Mouse (Mus musculus) limb, embryonic 10.5 days (tissue): ENCODE results near the gene Ctf1. TPM values are rescaled to one million over a fixed set of nuclear protein-coding genes. Genes with fewer than 3 reads are reported as not detected.
A peak's percentile ranks its signal among the peaks of the same experiment; 100 is the strongest.
"Not testable (repeated sequence)": the region's sequence is repeated elsewhere in the genome, so short reads cannot be mapped to it uniquely, and the experiment has no call there.

ENCODE experiments used
- DNase-seq: peaks from one replicate; pipeline ENCODE4 v3.0.0-alpha.2; 2017; ENCODE audit warnings: low spot score
- H3K27ac ChIP-seq: fragments of 300-500 bp; sonication (generic); 2 replicates; pipeline ENCODE4 v1.5.1; 2016; ENCODE audit warnings: mild to moderate bottlenecking
- H3K27me3 ChIP-seq: fragments of 300-500 bp; sonication (generic); 2 replicates; pipeline ENCODE4 v1.6.1; 2016; ENCODE audit warnings: low read depth, mild to moderate bottlenecking; ENCODE audit not compliant: poor library complexity, severe bottlenecking
- H3K36me3 ChIP-seq: fragments of 300-500 bp; sonication (generic); 2 replicates; pipeline ENCODE4 v1.6.1; 2016; ENCODE audit warnings: mild to moderate bottlenecking, moderate library complexity
- H3K4me1 ChIP-seq: fragments of 300-500 bp; sonication (generic); 2 replicates; pipeline ENCODE4 v1.6.1; 2016
- H3K4me3 ChIP-seq: fragments of 300-500 bp; sonication (generic); 2 replicates; pipeline ENCODE4 v1.5.1; 2016; ENCODE audit warnings: mild to moderate bottlenecking, moderate library complexity
- H3K9me3 ChIP-seq: fragments of 300-500 bp; sonication (generic); replicated peaks from 2 replicates; pipeline ENCODE4 v1.6.1; 2016; ENCODE audit warnings: mild to moderate bottlenecking
- WGBS: fragments of 180-500 bp; shearing (Covaris S2); methylation state at CpG from one replicate; pipeline ENCODE4 v1.1.7; 2016; 5-methylcytosine and 5-hydroxymethylcytosine counted together
- polyA plus RNA-seq: library from polyadenylated mRNA; unstranded; fragments of >200 nt; fragmentation: Nextera tagmentation; extraction: Ambion mirVana; gene quantifications from 2 replicates; pipeline ENCODE4 v1.2.1, GENCODE M21; 2016

The Ctf1 gene
- polyA plus RNA-seq, 1 experiment from 2014 or later = 14.2 TPM

- H3K27me3 ChIP-seq = no peaks in the 10 kb centered on the region
- 47% methylated on average over 2 of the region's 2 CpGs for WGBS
These were observed 13.0 kb downstream of the Ctf1 start for GRCm38 (mm10) chr7:127725490-127725889.

GRCm38 (mm10) chr7:127725924-127726323 is 13.4 kb downstream of the Ctf1 start:
- no peak overlapping the region for H3K4me3 ChIP-seq
- no peaks in the 10 kb centered on the region for H3K9me3 ChIP-seq
- H3K27ac ChIP-seq = no peak overlapping the region
- DNase-seq = no peak
- H3K4me1 ChIP-seq = no peaks in the 10 kb centered on the region
- no peaks in the 10 kb centered on the region for H3K36me3 ChIP-seq
- 63% methylated on average over 6 of the region's 6 CpGs for WGBS
- H3K27me3 ChIP-seq = no peaks in the 10 kb centered on the region

More at GRCm38 (mm10) chr7:127725490-127725889, 13.0 kb downstream of the Ctf1 start:
- no peaks in the 10 kb centered on the region for H3K4me1 ChIP-seq
- no peak overlapping the region for H3K4me3 ChIP-seq
- H3K36me3 ChIP-seq = no peaks in the 10 kb centered on the region
- H3K9me3 ChIP-seq = no peaks in the 10 kb centered on the region
- H3K27ac ChIP-seq = no peak overlapping the region
- no peak for DNase-seq

DNA sequence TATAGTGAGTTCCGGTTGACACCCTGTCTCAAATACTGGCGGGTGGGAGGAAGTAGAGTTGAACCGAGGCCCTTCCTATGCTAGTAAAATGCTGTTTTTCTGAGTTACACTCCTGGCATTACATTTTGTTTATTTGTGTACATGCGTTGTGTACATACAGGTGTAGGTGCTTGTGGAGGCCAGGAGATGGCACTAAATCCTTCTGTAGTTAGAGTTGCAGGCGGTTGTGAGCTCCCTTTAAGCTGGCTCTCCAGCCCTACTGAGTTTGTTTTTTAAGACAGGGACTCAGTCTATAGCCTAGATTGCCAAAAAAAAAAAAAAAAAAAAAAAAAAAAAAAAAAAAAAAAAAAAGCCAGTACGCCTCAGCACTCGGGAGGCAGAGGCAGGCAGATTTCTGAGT is 15.4 kb downstream of the Ctf1 start:
- no peaks in the 10 kb centered on the region for H3K36me3 ChIP-seq
- H3K4me3 ChIP-seq = no peak overlapping the region
- 83% methylated on average over 7 of the region's 7 CpGs for WGBS
- no peaks in the 10 kb centered on the region for H3K9me3 ChIP-seq
- H3K27ac ChIP-seq = no peak overlapping the region
- DNase-seq = no peak
- no peaks in the 10 kb centered on the region for H3K4me1 ChIP-seq
- no peaks in the 10 kb centered on the region for H3K27me3 ChIP-seq

DNA sequence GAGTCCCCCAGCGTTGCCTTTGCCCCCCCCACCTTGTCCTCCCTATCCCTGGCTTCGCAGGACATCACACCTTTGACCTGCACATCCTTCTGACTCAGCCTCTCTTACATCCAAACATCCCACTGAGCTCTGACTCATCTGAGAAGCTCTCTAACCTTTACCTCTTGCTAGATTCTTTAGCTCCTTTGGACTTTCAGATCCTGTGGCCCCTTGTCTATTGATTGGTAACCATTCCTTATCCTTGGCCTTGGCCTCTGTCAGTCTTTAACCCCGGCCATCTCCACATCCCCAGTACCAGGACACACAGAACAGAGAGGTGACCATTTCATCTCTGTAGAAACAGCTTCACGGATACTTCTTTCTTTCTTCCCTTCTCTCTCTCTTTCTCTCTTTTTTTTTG is 17.6 kb downstream of the Ctf1 start:
- Histone ChIP-seq H3K27me3 (no peaks in the 10 kb centered on the region), H3K27ac (no peak overlapping the region), H3K4me3 (no peak overlapping the region), H3K36me3 (no peaks in the 10 kb centered on the region), H3K4me1 (no peaks in the 10 kb centered on the region), H3K9me3 (no peaks in the 10 kb centered on the region)
- DNase-seq = no peak
- 84% methylated on average over 4 of the region's 4 CpGs for WGBS

- DNase-seq, H3K9me3 ChIP-seq, H3K27me3 ChIP-seq, H3K4me3 ChIP-seq, H3K36me3 ChIP-seq, H3K4me1 ChIP-seq, H3K27ac ChIP-seq: not testable (repeated sequence)
- 100% methylated on average over 1 of the region's 5 CpGs for WGBS
These were observed 19.5 kb downstream of the Ctf1 start, which contains the start of gene Ctf2 for GRCm38 (mm10) chr7:127732066-127732465. Gene Ctf2, minus strand, starts transcription at chr7:127732166.

DNA sequence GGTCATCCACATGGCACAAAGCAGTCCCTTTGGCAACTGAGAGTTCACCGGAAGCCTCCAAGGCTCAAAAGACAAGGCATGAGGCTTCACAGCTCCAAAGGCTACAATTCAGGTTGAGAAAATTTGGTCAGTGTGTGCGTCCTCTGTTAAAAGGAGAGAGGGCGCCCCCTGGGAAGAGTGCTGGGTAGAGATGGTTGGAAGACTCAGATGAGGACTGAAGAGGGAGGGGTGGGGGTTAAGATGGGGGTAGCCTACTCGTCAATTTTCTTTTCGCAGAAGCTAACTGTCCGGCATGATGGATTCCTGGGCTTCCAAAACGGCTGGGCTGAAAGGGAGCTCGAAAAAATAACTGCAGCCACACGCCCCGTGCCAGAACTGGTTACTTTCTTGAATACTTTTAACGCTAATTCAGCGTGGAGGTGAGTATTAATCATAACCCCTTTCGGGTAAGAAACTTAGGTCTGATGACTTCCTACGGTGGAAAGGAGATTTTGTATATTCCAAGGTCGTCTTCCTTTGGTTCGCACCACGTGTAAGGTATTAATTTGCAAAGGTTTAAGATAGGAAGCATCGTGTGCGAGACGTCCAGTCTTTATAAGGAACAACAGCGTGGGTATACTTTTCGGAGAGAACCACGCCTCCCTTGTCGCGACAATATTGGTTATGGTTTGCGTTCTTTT is 32.0 kb downstream of the Ctf1 start, which contains the start of gene Fbxl19:
Gene Fbxl19, plus strand, starts transcription at position 178 of the 680 bp plus-strand sequence.
- Histone ChIP-seq H3K36me3 (peaks cover 23% of the 10 kb centered on the region), H3K27me3 (no peaks in the 10 kb centered on the region), H3K27ac (peak within 1 kb of the TSS; percentile 97), H3K4me3 (peak within 1 kb of the TSS; percentile 95), H3K9me3 (no peaks in the 10 kb centered on the region), H3K4me1 (peaks cover 30% of the 10 kb centered on the region)
- under 1% methylated on average over 26 of the region's 26 CpGs for WGBS
- DNase-seq = peak; percentile 78

GRCm38 (mm10) chr7:127745251-127745651 is 32.7 kb downstream of the Ctf1 start:
- no peaks in the 10 kb centered on the region for H3K27me3 ChIP-seq
- peaks cover 30% of the 10 kb centered on the region for H3K4me1 ChIP-seq
- no peaks in the 10 kb centered on the region for H3K9me3 ChIP-seq
- H3K36me3 ChIP-seq = peaks cover 31% of the 10 kb centered on the region
- under 1% methylated on average over 19 of the region's 19 CpGs for WGBS
- H3K27ac ChIP-seq = peak overlapping the region; percentile 97
- DNase-seq = peak; percentile 83
- peak overlapping the region; percentile 95 for H3K4me3 ChIP-seq

- H3K27me3 ChIP-seq = no peaks in the 10 kb centered on the region
- peak overlapping the region; percentile 97 for H3K27ac ChIP-seq
- H3K36me3 ChIP-seq = peaks cover 37% of the 10 kb centered on the region
- peak; percentile 92 for DNase-seq
- WGBS = 0% methylated on average over 39 of the region's 39 CpGs
- no peaks in the 10 kb centered on the region for H3K9me3 ChIP-seq
- peaks cover 30% of the 10 kb centered on the region for H3K4me1 ChIP-seq
- peak overlapping the region; percentile 95 for H3K4me3 ChIP-seq
These were observed 33.3 kb downstream of the Ctf1 start for GRCm38 (mm10) chr7:127745652-127746493.

GRCm38 (mm10) chr7:127746494-127747491 is 34.3 kb downstream of the Ctf1 start:
- no peaks in the 10 kb centered on the region for H3K27me3 ChIP-seq
- peak overlapping the region; percentile 97 for H3K27ac ChIP-seq
- H3K4me3 ChIP-seq = peak overlapping the region; percentile 95
- WGBS = under 1% methylated on average over 55 of the region's 62 CpGs
- peak; percentile 78 for DNase-seq
- peaks cover 30% of the 10 kb centered on the region for H3K4me1 ChIP-seq
- no peaks in the 10 kb centered on the region for H3K9me3 ChIP-seq
- H3K36me3 ChIP-seq = peaks cover 46% of the 10 kb centered on the region

DNA sequence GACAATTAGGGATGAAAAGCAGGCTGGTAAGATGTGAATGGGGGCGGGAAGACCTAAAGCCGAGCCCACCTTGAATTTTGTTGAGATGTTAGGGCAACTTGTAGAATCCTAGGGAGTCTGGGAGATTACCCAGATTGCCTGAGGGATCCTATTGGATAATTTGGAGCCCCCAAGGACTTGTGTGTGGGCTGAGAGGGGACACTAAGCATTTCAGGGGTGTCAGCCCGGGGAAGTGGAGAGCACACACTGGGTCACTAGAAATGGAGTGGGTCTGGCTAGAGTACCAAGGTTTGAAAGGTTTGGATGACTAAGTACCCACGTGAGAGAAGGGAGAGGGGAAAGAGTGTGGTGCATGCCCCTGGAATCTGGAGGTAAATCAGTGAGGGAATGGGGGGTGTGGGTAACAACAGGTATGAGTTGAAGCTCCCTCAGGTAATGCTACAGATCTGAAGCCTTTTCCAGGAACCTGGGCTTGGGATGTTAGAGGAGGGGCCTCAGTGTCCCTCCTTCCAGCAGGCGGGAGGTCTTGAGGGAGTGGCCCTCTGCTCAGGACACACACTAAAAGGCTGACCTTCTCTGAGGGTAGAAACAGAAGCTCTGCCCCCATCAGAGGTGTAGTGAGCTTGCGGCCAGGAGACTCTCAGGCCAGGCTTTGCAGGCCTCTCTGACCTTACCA is 35.2 kb downstream of the Ctf1 start:
- peak overlapping the region; percentile 97 for H3K27ac ChIP-seq
- WGBS = 38% methylated on average over 6 of the region's 6 CpGs
- peaks cover 30% of the 10 kb centered on the region for H3K4me1 ChIP-seq
- H3K27me3 ChIP-seq = no peaks in the 10 kb centered on the region
- H3K36me3 ChIP-seq = peaks cover 55% of the 10 kb centered on the region
- peak overlapping the region; percentile 95 for H3K4me3 ChIP-seq
- DNase-seq = no peak
- H3K9me3 ChIP-seq = no peaks in the 10 kb centered on the region

DNA sequence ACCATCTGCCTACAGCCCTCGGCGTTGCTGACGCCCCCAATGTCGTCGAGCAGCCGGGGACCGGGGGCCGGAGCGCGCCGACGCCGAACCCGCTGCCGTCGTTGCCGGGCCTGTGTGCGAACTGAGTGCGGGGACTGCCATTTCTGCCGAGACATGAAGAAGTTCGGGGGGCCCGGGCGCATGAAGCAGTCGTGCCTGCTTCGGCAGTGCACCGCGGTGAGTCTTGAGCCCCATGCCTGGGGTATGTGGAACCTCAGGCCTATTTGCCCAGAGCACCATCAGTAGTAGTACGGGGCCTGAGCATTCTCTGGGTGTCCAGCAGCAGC is 35.7 kb downstream of the Ctf1 start:
- WGBS = 93% methylated on average over 28 of the region's 28 CpGs
- peaks cover 60% of the 10 kb centered on the region for H3K36me3 ChIP-seq
- no peak for DNase-seq

More for the DNA sequence above, 35.7 kb downstream of the Ctf1 start:
- Histone ChIP-seq H3K4me1 (peaks cover 35% of the 10 kb centered on the region), H3K9me3 (no peaks in the 10 kb centered on the region), H3K27me3 (no peaks in the 10 kb centered on the region), H3K4me3 (peak overlapping the region; percentile 95), H3K27ac (peak overlapping the region; percentile 97; the same call in 1 of the 2 replicates)
